In genomic region chr16:20589939-20590679, GRCm38 (mm10) we compare ENCODE assay signal across 8 mouse cellular contexts. TPM values are rescaled to one million over a fixed set of nuclear protein-coding genes. Genes with fewer than 3 reads are reported as not detected.
DNase-seq lines count a peak whose midpoint lies in the region; ATAC-seq lines count a peak whose summit lies in the region.

No protein-coding gene starts in this region.

- peaks cover 73% of the 10 kb centered on the region for H3K27me3 ChIP-seq in limb, embryonic 10.5 days (ENCODE audit: low read depth, poor library complexity, severe bottlenecking)
- peaks cover 77% of the 10 kb centered on the region for H3K27me3 ChIP-seq in neural tube, embryonic 13.5 days

- peak overlapping the region; percentile 63 for H3K4me3 ChIP-seq in limb, embryonic 10.5 days
- H3K4me3 ChIP-seq in neural tube, embryonic 13.5 days, result peak overlapping the region; percentile 55

- peak overlapping the region; percentile 79 for H3K9ac ChIP-seq in neural tube, embryonic 13.5 days

- peak overlapping the region; percentile 42 for H3K27ac ChIP-seq in limb, embryonic 10.5 days
- H3K27ac ChIP-seq in neural tube, embryonic 13.5 days (replicated peaks), result peak overlapping the region; percentile 67

- no peaks in the 10 kb centered on the region for H3K36me3 ChIP-seq in limb, embryonic 10.5 days
- H3K36me3 ChIP-seq in neural tube, embryonic 13.5 days, result no peaks in the 10 kb centered on the region

- H3K9me3 ChIP-seq in limb, embryonic 10.5 days (replicated peaks), result no peaks in the 10 kb centered on the region
- H3K9me3 ChIP-seq in neural tube, embryonic 13.5 days, result no peaks in the 10 kb centered on the region

- peaks cover 25% of the 10 kb centered on the region for H3K4me1 ChIP-seq in limb, embryonic 10.5 days
- H3K4me1 ChIP-seq in neural tube, embryonic 13.5 days (replicated peaks), result peaks cover 28% of the 10 kb centered on the region

- intact Hi-C loops in heart, postnatal 36 days (cut with DNase I), result no loop called here

- H3K4me2 ChIP-seq in neural tube, embryonic 13.5 days, result peak overlapping the region; percentile 70

- peak; percentile 89 for DNase-seq in heart, adult 11 months
- no peak for DNase-seq in heart, postnatal 36 days
- DNase-seq in MN1 (ENCODE audit: low spot score), result peak; percentile 69
- peak; percentile 72 for DNase-seq in embryo, embryonic 11 days
- peak; percentile 21 for DNase-seq in heart, postnatal 4 days
- peak; percentile 74 for DNase-seq in limb, embryonic 10.5 days (ENCODE audit: low spot score)
- DNase-seq in T-cell, adult 2 months (ENCODE audit: low spot score), result no peak

- ATAC-seq in neural tube, embryonic 13.5 days (ENCODE audit: low read depth), result peak; percentile 85

- under 1% methylated on average over 39 of the region's 39 CpGs for WGBS in limb, embryonic 10.5 days
- under 1% methylated on average over 39 of the region's 39 CpGs for WGBS in neural tube, embryonic 13.5 days

RNA-seq across cellular contexts. Expression of gene Vwa5b2, which starts 0.8 kb away (rescaled TPM):
- under 1 TPM in 1 of 2 experiments, not detected in 1; 0.05 TPM for total RNA-seq in heart, postnatal 36 days (2021)
- total RNA-seq in heart, postnatal 4 days (2021), result not detected
- 0.30 and 0.46 TPM in 2 replicates for polyA plus RNA-seq in limb, embryonic 10.5 days (2016; fragmentation: Nextera tagmentation; extraction: Ambion mirVana)
- polyA plus RNA-seq in neural tube, embryonic 13.5 days (2015; fragmentation: Nextera tagmentation; extraction: Ambion mirVana), result 23.8 and 27.0 TPM in 2 replicates

RNA-seq across cellular contexts. Expression of gene Eef1akmt4, which starts 21.3 kb away (rescaled TPM):
- total RNA-seq in heart, postnatal 36 days (2021), result 1 to 10 TPM; 6.4 to 8.0 TPM
- 1 to 10 TPM; 5.2 to 5.4 TPM for total RNA-seq in heart, postnatal 4 days (2021)
- 48.1 and 56.1 TPM in 2 replicates for polyA plus RNA-seq in limb, embryonic 10.5 days (2016; fragmentation: Nextera tagmentation; extraction: Ambion mirVana)
- polyA plus RNA-seq in neural tube, embryonic 13.5 days (2015; fragmentation: Nextera tagmentation; extraction: Ambion mirVana), result 15.0 and 16.2 TPM in 2 replicates

RNA-seq across cellular contexts. Expression of gene Gm49333, which starts 21.3 kb away (rescaled TPM):
- total RNA-seq in heart, postnatal 36 days (2021), result not detected
- not detected for total RNA-seq in heart, postnatal 4 days (2021)
- polyA plus RNA-seq in limb, embryonic 10.5 days (2016; fragmentation: Nextera tagmentation; extraction: Ambion mirVana), result not detected in 2 replicates
- 1.4 TPM in 1 of 2 replicates, not detected in the other for polyA plus RNA-seq in neural tube, embryonic 13.5 days (2015; fragmentation: Nextera tagmentation; extraction: Ambion mirVana)

RNA-seq across cellular contexts. Expression of gene Alg3, which starts 21.4 kb away (rescaled TPM):
- total RNA-seq in heart, postnatal 36 days (2021), result 1 to 10 TPM; 8.7 to 8.8 TPM
- total RNA-seq in heart, postnatal 4 days (2021), result 10 to 100 TPM; 13.6 to 14.6 TPM
- polyA plus RNA-seq in limb, embryonic 10.5 days (2016; fragmentation: Nextera tagmentation; extraction: Ambion mirVana), result 54.5 and 62.4 TPM in 2 replicates
- 43.2 and 44.8 TPM in 2 replicates for polyA plus RNA-seq in neural tube, embryonic 13.5 days (2015; fragmentation: Nextera tagmentation; extraction: Ambion mirVana)

RNA-seq across cellular contexts. Expression of gene Camk2n2, which starts 31.0 kb away (rescaled TPM):
- 1 to 10 TPM; 1.1 to 1.2 TPM for total RNA-seq in heart, postnatal 36 days (2021)
- 1 to 10 TPM; 2.0 TPM for total RNA-seq in heart, postnatal 4 days (2021)
- polyA plus RNA-seq in limb, embryonic 10.5 days (2016; fragmentation: Nextera tagmentation; extraction: Ambion mirVana), result 0.50 and 0.79 TPM in 2 replicates
- polyA plus RNA-seq in neural tube, embryonic 13.5 days (2015; fragmentation: Nextera tagmentation; extraction: Ambion mirVana), result 20.8 and 23.7 TPM in 2 replicates

Comparison
In these comparisons a context has a peak if more than half of its experiments do, and no peak if none do; other contexts are left out.
1. DNase-seq: peak in heart, adult 11 months (single experiment), MN1 (single experiment), embryo, embryonic 11 days (single experiment), heart, postnatal 4 days (single experiment) and limb, embryonic 10.5 days (single experiment); none in heart, postnatal 36 days (0 of 2) and T-cell, adult 2 months (single experiment).